Mouse (Mus musculus) hindbrain, embryonic 16.5 days (tissue): Measurements from ENCODE around the gene Marcksl1. TPM values are rescaled to one million over a fixed set of nuclear protein-coding genes. Genes with fewer than 3 reads are reported as not detected.
"Not testable (repeated sequence)": the region's sequence is repeated elsewhere in the genome, so short reads cannot be mapped to it uniquely, and the experiment has no call there.

Experiments used
- ATAC-seq: fragments of 200-750 bp; cut with Nextera tagmentation; 2 replicates; pipeline ENCODE4 v1.8.0; 2017; ENCODE audit warnings: moderate TSS enrichment, moderate library complexity
- H3K27ac ChIP-seq: fragments of 300-500 bp; sonication (generic); 2 replicates; pipeline ENCODE4 v1.5.1; 2014; ENCODE audit warnings: low read depth, mild to moderate bottlenecking, control low read depth, low read length, moderate library complexity
- H3K27me3 ChIP-seq: fragments of 300-500 bp; sonication (generic); replicated peaks from 2 replicates; pipeline ENCODE4 v1.6.1; 2014; ENCODE audit warnings: low read length; ENCODE audit not compliant: control insufficient read depth, insufficient read depth
- H3K36me3 ChIP-seq: fragments of 300-500 bp; sonication (generic); 2 replicates; pipeline ENCODE4 v1.6.1; 2014; ENCODE audit warnings: mild to moderate bottlenecking, low read length, moderate library complexity, mixed read lengths; ENCODE audit not compliant: control insufficient read depth, insufficient read depth
- H3K4me1 ChIP-seq: fragments of 300-500 bp; sonication (generic); 2 replicates; pipeline ENCODE4 v1.6.1; 2014; ENCODE audit warnings: low read depth, low read length; ENCODE audit not compliant: control insufficient read depth, insufficient read depth
- H3K4me2 ChIP-seq: fragments of 300-500 bp; sonication (generic); 2 replicates; pipeline ENCODE4 v1.6.1; 2014; ENCODE audit warnings: mild to moderate bottlenecking, low read length, control low read depth, moderate library complexity
- H3K4me3 ChIP-seq: fragments of 300-500 bp; sonication (generic); 2 replicates; pipeline ENCODE4 v1.5.1; 2014; ENCODE audit warnings: mild to moderate bottlenecking, low read length, control low read depth, moderate library complexity
- H3K9ac ChIP-seq: fragments of 300-500 bp; sonication (generic); 2 replicates; pipeline ENCODE4 v1.6.1; 2014; ENCODE audit warnings: low read depth, mild to moderate bottlenecking, control low read depth, low read length, moderate library complexity
- H3K9me3 ChIP-seq: fragments of 300-500 bp; sonication (generic); 2 replicates; pipeline ENCODE4 v1.6.1; 2014; ENCODE audit warnings: mild to moderate bottlenecking, low read length, moderate library complexity; ENCODE audit not compliant: control insufficient read depth
- WGBS: fragments of 180-500 bp; shearing (Covaris S2); extraction: QIAGEN DNeasy Blood & Tissue Kit; methylation state at CpG from one replicate; pipeline ENCODE4 v1.1.7; 2014; 5-methylcytosine and 5-hydroxymethylcytosine counted together
- polyA plus RNA-seq: library from polyadenylated mRNA; unstranded; fragments of >200 nt; fragmentation: Nextera tagmentation; extraction: Ambion mirVana; gene quantifications from 2 replicates; pipeline ENCODE4 v1.2.1, GENCODE M21; 2015

The Marcksl1 gene
- polyA plus RNA-seq, 1 experiment from 2014 or later: 1,575 TPM

GRCm38 (mm10) chr4:129550295-129550694, 36.9 kb downstream of the Marcksl1 start:
- H3K27ac ChIP-seq: no peak overlapping the region
- H3K9me3 ChIP-seq: no peaks in the 10 kb centered on the region
- no peak for ATAC-seq
- no peaks in the 10 kb centered on the region for H3K27me3 ChIP-seq
- WGBS: 75% methylated on average over 1 of the region's 1 CpGs
- H3K36me3 ChIP-seq: no peaks in the 10 kb centered on the region
- H3K4me1 ChIP-seq: no peaks in the 10 kb centered on the region; the same call in 1 of the 2 replicates
- H3K9ac ChIP-seq: no peak overlapping the region
- no peak overlapping the region for H3K4me3 ChIP-seq
- H3K4me2 ChIP-seq: no peak overlapping the region

GRCm38 (mm10) chr4:129554512-129554911, 41.1 kb downstream of the Marcksl1 start:
- not testable (repeated sequence) for H3K4me1 ChIP-seq, H3K27ac ChIP-seq, H3K27me3 ChIP-seq, H3K9ac ChIP-seq, H3K4me2 ChIP-seq, ATAC-seq, H3K9me3 ChIP-seq, H3K36me3 ChIP-seq, H3K4me3 ChIP-seq
- 46% methylated on average over 5 of the region's 6 CpGs for WGBS

- peak overlapping the region; percentile 54 for H3K4me3 ChIP-seq
- peak overlapping the region; percentile 86 for H3K4me2 ChIP-seq
- peak overlapping the region; percentile 70 for H3K9ac ChIP-seq
- peaks cover 4% of the 10 kb centered on the region for H3K4me1 ChIP-seq
- ATAC-seq: peak; percentile 27
- no peaks in the 10 kb centered on the region for H3K27me3 ChIP-seq
- no peaks in the 10 kb centered on the region for H3K36me3 ChIP-seq
- WGBS: 2% methylated on average over 16 of the region's 16 CpGs
- H3K27ac ChIP-seq: peak overlapping the region; percentile 79; the same call in 1 of the 2 replicates
- no peaks in the 10 kb centered on the region for H3K9me3 ChIP-seq
Measured at GRCm38 (mm10) chr4:129555421-129555861, 42.1 kb downstream of the Marcksl1 start.

- Histone ChIP-seq H3K9ac (peak overlapping the region; percentile 70), H3K4me3 (peak overlapping the region; percentile 54), H3K9me3 (no peaks in the 10 kb centered on the region), H3K36me3 (no peaks in the 10 kb centered on the region), H3K4me1 (peaks cover 4% of the 10 kb centered on the region), H3K27ac (peak overlapping the region; percentile 79), H3K4me2 (peak overlapping the region; percentile 86), H3K27me3 (no peaks in the 10 kb centered on the region)
- 1% methylated on average over 24 of the region's 24 CpGs for WGBS
- peak; percentile 79 for ATAC-seq
Measured at GRCm38 (mm10) chr4:129555862-129556531, 42.6 kb downstream of the Marcksl1 start.

GRCm38 (mm10) chr4:129556532-129557223, 43.3 kb downstream of the Marcksl1 start:
- WGBS: 8% methylated on average over 33 of the region's 33 CpGs
- H3K27ac ChIP-seq: peak overlapping the region; percentile 45
- peak; percentile 83 for ATAC-seq
- H3K27me3 ChIP-seq: no peaks in the 10 kb centered on the region
- no peaks in the 10 kb centered on the region for H3K36me3 ChIP-seq
- peak overlapping the region; percentile 86 for H3K4me2 ChIP-seq
- no peaks in the 10 kb centered on the region for H3K9me3 ChIP-seq
- H3K4me1 ChIP-seq: peaks cover 4% of the 10 kb centered on the region
- H3K9ac ChIP-seq: peak overlapping the region; percentile 70
- H3K4me3 ChIP-seq: peak overlapping the region; percentile 54

- Histone ChIP-seq H3K9ac (no peak overlapping the region), H3K4me3 (no peak overlapping the region), H3K9me3 (no peaks in the 10 kb centered on the region), H3K4me2 (peak overlapping the region; percentile 86), H3K27ac (no peak overlapping the region; the same call in none of the 2 replicates), H3K4me1 (peaks cover 4% of the 10 kb centered on the region), H3K27me3 (no peaks in the 10 kb centered on the region), H3K36me3 (no peaks in the 10 kb centered on the region)
- 84% methylated on average over 9 of the region's 9 CpGs for WGBS
- ATAC-seq: no peak
Measured at GRCm38 (mm10) chr4:129557256-129557808, 44.0 kb downstream of the Marcksl1 start.

- Histone ChIP-seq H3K27ac (no peak overlapping the region), H3K4me2 (no peak overlapping the region), H3K4me1 (peaks cover 4% of the 10 kb centered on the region), H3K4me3 (no peak overlapping the region), H3K27me3 (no peaks in the 10 kb centered on the region), H3K36me3 (no peaks in the 10 kb centered on the region), H3K9ac (no peak overlapping the region), H3K9me3 (no peaks in the 10 kb centered on the region)
- ATAC-seq: no peak
- 86% methylated on average over 12 of the region's 12 CpGs for WGBS
Measured at GRCm38 (mm10) chr4:129558321-129558955, 45.1 kb downstream of the Marcksl1 start.

GRCm38 (mm10) chr4:129561184-129561583, 47.8 kb downstream of the Marcksl1 start:
- H3K9me3 ChIP-seq: no peaks in the 10 kb centered on the region
- no peaks in the 10 kb centered on the region for H3K36me3 ChIP-seq
- H3K27ac ChIP-seq: no peak overlapping the region
- H3K4me3 ChIP-seq: no peak overlapping the region
- WGBS: 89% methylated on average over 5 of the region's 5 CpGs
- H3K4me1 ChIP-seq: peaks cover 4% of the 10 kb centered on the region; the same call in 1 of the 2 replicates
- no peak overlapping the region for H3K4me2 ChIP-seq
- ATAC-seq: no peak
- H3K27me3 ChIP-seq: no peaks in the 10 kb centered on the region
- H3K9ac ChIP-seq: no peak overlapping the region

- no peak overlapping the region for H3K9ac ChIP-seq
- no peaks in the 10 kb centered on the region for H3K27me3 ChIP-seq
- WGBS: 72% methylated on average over 8 of the region's 8 CpGs
- ATAC-seq: no peak
- H3K4me3 ChIP-seq: no peak overlapping the region
- no peaks in the 10 kb centered on the region for H3K36me3 ChIP-seq
- no peaks in the 10 kb centered on the region for H3K4me1 ChIP-seq
- no peak overlapping the region for H3K27ac ChIP-seq
- H3K9me3 ChIP-seq: no peaks in the 10 kb centered on the region
- H3K4me2 ChIP-seq: no peak overlapping the region
Measured at GRCm38 (mm10) chr4:129563718-129564117, 50.3 kb downstream of the Marcksl1 start.
